Mouse (Mus musculus): ENCODE measurements around the gene Spint5. TPM values are rescaled to one million over a fixed set of nuclear protein-coding genes. Genes with fewer than 3 reads are reported as not detected.

Gene Spint5
- polyA plus RNA-seq, 1 experiment from 2014 or later = not detected

DNA sequence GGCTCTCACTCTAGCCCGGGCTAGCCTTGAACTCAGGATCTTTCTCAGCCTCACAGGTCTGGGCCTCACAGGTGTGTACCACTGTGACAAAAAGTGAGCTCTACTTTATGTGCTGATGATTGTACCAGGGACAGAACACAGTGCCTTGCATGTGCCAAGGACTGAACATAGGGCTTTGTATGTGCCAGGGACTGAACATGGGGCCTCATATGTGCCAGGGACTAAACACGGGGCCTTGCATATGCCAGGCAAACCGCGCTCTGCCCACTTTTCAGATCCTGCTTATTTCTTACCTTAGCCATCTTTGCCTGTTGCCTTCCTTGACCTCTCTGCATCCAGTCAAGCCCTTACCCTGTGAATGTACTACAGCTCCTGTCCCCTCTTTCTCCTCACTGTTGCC is 46.9 kb downstream of the Spint5 start:
- Histone ChIP-seq H3K9me3 (no peaks in the 10 kb centered on the region), H3K9ac (no peak overlapping the region), H3K27ac (no peak overlapping the region), H3K4me1 (no peaks in the 10 kb centered on the region), H3K4me3 (no peak overlapping the region), H3K27me3 (replicated peaks) (no peaks in the 10 kb centered on the region), H3K36me3 (replicated peaks) (peaks cover 49% of the 10 kb centered on the region), H3K4me2 (no peak overlapping the region)
- ATAC-seq (replicated peaks) = no peak
- 96% methylated on average over 4 of the region's 4 CpGs for WGBS

DNA sequence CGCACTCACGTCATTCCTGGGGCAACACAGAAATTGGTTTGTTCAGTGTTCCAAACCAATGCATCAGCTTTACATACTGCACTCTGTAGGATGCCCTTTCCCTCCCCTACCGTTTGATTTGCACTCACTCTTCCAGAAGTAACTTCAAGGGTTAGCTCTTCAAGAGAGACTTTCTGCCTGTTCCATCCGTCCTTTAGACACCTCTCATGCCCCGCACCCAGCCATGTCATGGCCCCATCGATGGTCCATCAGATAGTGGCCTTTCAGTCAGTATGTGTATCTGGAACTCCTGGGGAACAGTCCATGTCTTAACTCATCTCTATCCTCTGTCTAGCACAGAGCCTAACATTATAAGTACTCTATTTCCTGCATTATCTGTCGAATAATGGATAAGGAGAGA is 47.5 kb downstream of the Spint5 start:
- Histone ChIP-seq H3K4me1 (no peaks in the 10 kb centered on the region), H3K36me3 (replicated peaks) (peaks cover 46% of the 10 kb centered on the region), H3K9me3 (no peaks in the 10 kb centered on the region), H3K4me2 (no peak overlapping the region), H3K27me3 (replicated peaks) (no peaks in the 10 kb centered on the region), H3K4me3 (no peak overlapping the region), H3K27ac (no peak overlapping the region), H3K9ac (no peak overlapping the region)
- ATAC-seq (replicated peaks) = no peak
- 86% methylated on average over 7 of the region's 7 CpGs for WGBS

DNA sequence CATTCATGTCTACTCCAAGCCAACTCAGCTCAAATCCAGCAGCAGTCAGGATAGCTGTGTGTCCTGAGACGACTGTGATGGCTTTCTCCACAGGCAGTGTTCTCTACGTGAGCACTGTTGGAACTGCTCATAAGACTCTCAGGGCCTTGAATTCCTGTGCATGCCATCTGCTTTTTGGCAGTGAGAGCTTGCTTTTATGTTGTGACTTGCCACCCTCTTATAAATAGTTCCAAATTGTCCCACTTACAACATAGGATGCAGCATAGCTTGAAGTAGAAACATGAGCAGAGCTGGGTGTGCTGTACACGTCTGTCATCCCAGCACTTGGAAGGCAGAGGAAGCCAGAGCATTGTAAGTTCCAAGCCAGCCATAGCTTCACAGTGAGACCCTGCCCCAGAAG is 50.7 kb downstream of the Spint5 start:
- Histone ChIP-seq H3K9me3 (no peaks in the 10 kb centered on the region), H3K27me3 (replicated peaks) (no peaks in the 10 kb centered on the region), H3K27ac (no peak overlapping the region), H3K4me1 (peaks cover 12% of the 10 kb centered on the region), H3K36me3 (replicated peaks) (peaks cover 25% of the 10 kb centered on the region), H3K4me2 (no peak overlapping the region), H3K9ac (no peak overlapping the region), H3K4me3 (no peak overlapping the region)
- no peak for ATAC-seq (replicated peaks)
- 84% methylated on average over 3 of the region's 3 CpGs for WGBS

Other genes with a start within 250 kb of the Spint5 start
- gene Trp53tg5, start 241.6 kb upstream of the Spint5 start, polyA plus RNA-seq (2015; fragmentation: Nextera tagmentation; extraction: Ambion mirVana) = not detected in 2 replicates
- 19.2 and 19.5 TPM in 2 replicates for gene Dbndd2, start 229.2 kb upstream of the Spint5 start, polyA plus RNA-seq (2015; fragmentation: Nextera tagmentation; extraction: Ambion mirVana)
- gene Pigt, start 217.8 kb upstream of the Spint5 start, polyA plus RNA-seq (2015; fragmentation: Nextera tagmentation; extraction: Ambion mirVana) = 97.7 and 101 TPM in 2 replicates
- gene Wfdc2, start 152.9 kb upstream of the Spint5 start, polyA plus RNA-seq (2015; fragmentation: Nextera tagmentation; extraction: Ambion mirVana) = 2.6 and 3.2 TPM in 2 replicates
- not detected in 2 replicates for gene Spint3, start 141.8 kb upstream of the Spint5 start, polyA plus RNA-seq (2015; fragmentation: Nextera tagmentation; extraction: Ambion mirVana)
- gene Wfdc6a, start 129.9 kb upstream of the Spint5 start, polyA plus RNA-seq (2015; fragmentation: Nextera tagmentation; extraction: Ambion mirVana) = not detected in 2 replicates
- not detected in 2 replicates for gene Eppin, start 121.7 kb upstream of the Spint5 start, polyA plus RNA-seq (2015; fragmentation: Nextera tagmentation; extraction: Ambion mirVana)
- not detected in 2 replicates for gene Wfdc6b, start 101.8 kb upstream of the Spint5 start, polyA plus RNA-seq (2015; fragmentation: Nextera tagmentation; extraction: Ambion mirVana)
- not detected in 2 replicates for gene Wfdc8, start 101.7 kb upstream of the Spint5 start, polyA plus RNA-seq (2015; fragmentation: Nextera tagmentation; extraction: Ambion mirVana)
- not detected in 2 replicates for gene Wfdc16, start 76.5 kb upstream of the Spint5 start, polyA plus RNA-seq (2015; fragmentation: Nextera tagmentation; extraction: Ambion mirVana)
- gene Wfdc10, start 59.3 kb upstream of the Spint5 start, polyA plus RNA-seq (2015; fragmentation: Nextera tagmentation; extraction: Ambion mirVana) = not detected in 2 replicates
- 0.34 TPM in 1 of 2 replicates, not detected in the other for gene Wfdc9, start 58.7 kb upstream of the Spint5 start, polyA plus RNA-seq (2015; fragmentation: Nextera tagmentation; extraction: Ambion mirVana)
- gene Wfdc11, start 41.2 kb upstream of the Spint5 start, polyA plus RNA-seq (2015; fragmentation: Nextera tagmentation; extraction: Ambion mirVana) = not detected in 2 replicates
- not detected in 2 replicates for gene Wfdc13, start 30.2 kb upstream of the Spint5 start, polyA plus RNA-seq (2015; fragmentation: Nextera tagmentation; extraction: Ambion mirVana)
- not detected in 2 replicates for gene Spint4, start 16.8 kb upstream of the Spint5 start, polyA plus RNA-seq (2015; fragmentation: Nextera tagmentation; extraction: Ambion mirVana)
- 1.3 and 1.9 TPM in 2 replicates for gene Wfdc3, start 30.6 kb downstream of the Spint5 start, polyA plus RNA-seq (2015; fragmentation: Nextera tagmentation; extraction: Ambion mirVana)
- gene Dnttip1, start 30.7 kb downstream of the Spint5 start, polyA plus RNA-seq (2015; fragmentation: Nextera tagmentation; extraction: Ambion mirVana) = 52.7 and 55.4 TPM in 2 replicates
- 56.6 and 64.4 TPM in 2 replicates for gene Ube2c, start 54.6 kb downstream of the Spint5 start, polyA plus RNA-seq (2015; fragmentation: Nextera tagmentation; extraction: Ambion mirVana)
- gene Tnnc2, start 64.7 kb downstream of the Spint5 start, polyA plus RNA-seq (2015; fragmentation: Nextera tagmentation; extraction: Ambion mirVana) = not detected in 2 replicates
- gene Snx21, start 70.5 kb downstream of the Spint5 start, polyA plus RNA-seq (2015; fragmentation: Nextera tagmentation; extraction: Ambion mirVana) = 34.8 and 40.6 TPM in 2 replicates
- gene Acot8, start 89.6 kb downstream of the Spint5 start, polyA plus RNA-seq (2015; fragmentation: Nextera tagmentation; extraction: Ambion mirVana) = 20.0 and 20.2 TPM in 2 replicates
- 17.8 and 18.4 TPM in 2 replicates for gene Zswim3, start 89.8 kb downstream of the Spint5 start, polyA plus RNA-seq (2015; fragmentation: Nextera tagmentation; extraction: Ambion mirVana)
- 28.3 and 31.3 TPM in 2 replicates for gene Zswim1, start 107.4 kb downstream of the Spint5 start, polyA plus RNA-seq (2015; fragmentation: Nextera tagmentation; extraction: Ambion mirVana)
- gene Spata25, start 113.2 kb downstream of the Spint5 start, polyA plus RNA-seq (2015; fragmentation: Nextera tagmentation; extraction: Ambion mirVana) = not detected in 2 replicates
- gene Ctsa, start 117.6 kb downstream of the Spint5 start, polyA plus RNA-seq (2015; fragmentation: Nextera tagmentation; extraction: Ambion mirVana) = 101 and 109 TPM in 2 replicates
- gene Neurl2, start 118.2 kb downstream of the Spint5 start, polyA plus RNA-seq (2015; fragmentation: Nextera tagmentation; extraction: Ambion mirVana) = 6.4 and 6.6 TPM in 2 replicates
- gene Pltp, start 142.4 kb downstream of the Spint5 start, polyA plus RNA-seq (2015; fragmentation: Nextera tagmentation; extraction: Ambion mirVana) = 105 and 121 TPM in 2 replicates
- gene Pcif1, start 164.0 kb downstream of the Spint5 start, polyA plus RNA-seq (2015; fragmentation: Nextera tagmentation; extraction: Ambion mirVana) = 85.3 and 93.1 TPM in 2 replicates
- gene Zfp335, start 196.5 kb downstream of the Spint5 start, polyA plus RNA-seq (2015; fragmentation: Nextera tagmentation; extraction: Ambion mirVana) = 17.8 and 18.9 TPM in 2 replicates
- 28.9 and 34.3 TPM in 2 replicates for gene Mmp9, start 225.5 kb downstream of the Spint5 start, polyA plus RNA-seq (2015; fragmentation: Nextera tagmentation; extraction: Ambion mirVana)
- 63.8 and 64.0 TPM in 2 replicates for gene Slc12a5, start 245.5 kb downstream of the Spint5 start, polyA plus RNA-seq (2015; fragmentation: Nextera tagmentation; extraction: Ambion mirVana)